Mouse (Mus musculus): ENCODE measurements around the gene Spata22. TPM values are rescaled to one million over a fixed set of nuclear protein-coding genes. Genes with fewer than 3 reads are reported as not detected.

The Spata22 gene
- not detected in 2 replicates for polyA plus RNA-seq (2014; fragmentation: Nextera tagmentation; extraction: Ambion mirVana)

DNA sequence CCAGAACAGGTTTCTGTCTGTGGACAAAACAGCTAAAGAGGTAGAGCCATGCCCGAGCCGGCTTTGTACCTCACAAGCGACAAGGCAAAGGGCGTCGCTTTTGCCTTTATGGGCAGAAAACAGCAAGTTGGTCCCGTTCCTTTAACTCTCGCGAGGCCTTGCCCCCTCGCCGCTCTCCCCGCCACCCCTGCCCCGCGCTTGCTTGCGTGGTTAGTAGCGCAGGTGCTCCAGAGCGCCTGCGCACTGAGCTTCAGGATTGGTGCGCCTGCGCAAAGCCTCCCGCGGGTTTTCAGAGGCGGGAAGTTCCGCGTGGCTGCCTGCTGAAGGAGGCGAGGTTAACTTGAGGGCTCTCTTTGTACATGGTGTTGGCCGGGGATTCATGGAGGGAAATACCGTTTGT, at the start of gene Spata22, which contains the start of the genes Aspa and Gm49340:
Gene Spata22, plus strand, starts transcription at position 300 of the 400 bp plus-strand sequence.
Gene Aspa, minus strand, starts transcription at position 155 of the 400 bp plus-strand sequence.
Gene Gm49340, plus strand, starts transcription at position 300 of the 400 bp plus-strand sequence.
- ATAC-seq (ENCODE audit: low FRiP score) (no peak), DNase-seq (ENCODE audit: low spot score) (no peak)
- Histone ChIP-seq H3K4me3 (ENCODE audit: low read depth, low read length) (no peak within 1 kb of the TSS), H3K27ac (ENCODE audit: low read depth, low read length) (no peak within 1 kb of the TSS), H3K9me3 (ENCODE audit: control insufficient read depth, low read length) (no peaks in the 10 kb centered on the region), H3K9ac (ENCODE audit: low read depth, low read length) (no peak within 1 kb of the TSS), H3K36me3 (ENCODE audit: control insufficient read depth, insufficient read depth, low read length) (no peaks in the 10 kb centered on the region), H3K4me2 (replicated peaks; ENCODE audit: low read depth, low read length) (no peak within 1 kb of the TSS), H3K27me3 (ENCODE audit: control insufficient read depth, insufficient read depth, low read length) (no peaks in the 10 kb centered on the region), H3K4me1 (replicated peaks; ENCODE audit: control insufficient read depth, insufficient read depth, low read length) (no peaks in the 10 kb centered on the region)
- WGBS, result 80% methylated on average over 27 of the region's 27 CpGs

- ATAC-seq (ENCODE audit: low FRiP score) (no peak), DNase-seq (ENCODE audit: low spot score) (no peak)
- 58% methylated on average over 5 of the region's 5 CpGs for WGBS
- Histone ChIP-seq H3K4me1 (replicated peaks; ENCODE audit: control insufficient read depth, insufficient read depth, low read length) (no peaks in the 10 kb centered on the region; the same call in 1 of the 2 replicates), H3K27ac (ENCODE audit: low read depth, low read length) (no peak overlapping the region), H3K4me2 (replicated peaks; ENCODE audit: low read depth, low read length) (no peak overlapping the region), H3K4me3 (ENCODE audit: low read depth, low read length) (no peak overlapping the region), H3K9ac (ENCODE audit: low read depth, low read length) (no peak overlapping the region), H3K27me3 (ENCODE audit: control insufficient read depth, insufficient read depth, low read length) (no peaks in the 10 kb centered on the region), H3K36me3 (ENCODE audit: control insufficient read depth, insufficient read depth, low read length) (no peaks in the 10 kb centered on the region), H3K9me3 (ENCODE audit: control insufficient read depth, low read length) (no peaks in the 10 kb centered on the region)
These were observed 48.8 kb upstream of the Spata22 start for GRCm38 (mm10) chr11:73280710-73281109.

- Histone ChIP-seq H3K4me3 (ENCODE audit: low read depth, low read length) (peak overlapping the region; percentile 26; the same call in 1 of the 2 replicates), H3K36me3 (ENCODE audit: control insufficient read depth, insufficient read depth, low read length) (no peaks in the 10 kb centered on the region), H3K27me3 (ENCODE audit: control insufficient read depth, insufficient read depth, low read length) (no peaks in the 10 kb centered on the region), H3K4me1 (replicated peaks; ENCODE audit: control insufficient read depth, insufficient read depth, low read length) (no peaks in the 10 kb centered on the region; the same call in 1 of the 2 replicates), H3K9ac (ENCODE audit: low read depth, low read length) (peak overlapping the region; percentile 8; the same call in 1 of the 2 replicates), H3K27ac (ENCODE audit: low read depth, low read length) (no peak overlapping the region), H3K4me2 (replicated peaks; ENCODE audit: low read depth, low read length) (peak overlapping the region; percentile 37), H3K9me3 (ENCODE audit: control insufficient read depth, low read length) (no peaks in the 10 kb centered on the region)
- DNase-seq (ENCODE audit: low spot score) (peak; percentile 59), ATAC-seq (ENCODE audit: low FRiP score) (peak; percentile 72)
- 4% methylated on average over 16 of the region's 16 CpGs for WGBS
These were observed 48.0 kb upstream of the Spata22 start for GRCm38 (mm10) chr11:73281528-73282027.

DNA sequence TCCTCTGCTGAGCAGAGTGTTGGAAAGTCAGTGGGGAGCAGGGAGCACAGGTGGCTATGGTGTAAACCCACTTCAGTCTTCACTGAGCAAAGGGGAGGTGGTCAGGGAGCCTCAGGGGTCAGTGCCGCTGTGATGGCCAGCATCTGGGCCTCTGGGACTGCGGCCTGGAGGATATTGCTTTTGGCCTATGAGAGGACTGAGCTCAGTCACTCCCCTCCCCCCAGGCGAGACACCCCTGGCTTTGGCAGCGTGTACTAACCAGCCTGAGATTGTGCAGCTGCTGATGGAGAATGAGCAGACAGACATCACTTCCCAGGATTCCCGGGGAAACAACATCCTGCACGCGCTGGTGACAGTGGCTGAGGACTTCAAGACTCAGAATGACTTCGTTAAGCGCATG, 46.2 kb upstream of the Spata22 start:
- ATAC-seq (ENCODE audit: low FRiP score), result no peak
- Histone ChIP-seq H3K9me3 (ENCODE audit: control insufficient read depth, low read length) (no peaks in the 10 kb centered on the region), H3K27ac (ENCODE audit: low read depth, low read length) (no peak overlapping the region)

GRCm38 (mm10) chr11:73283926-73284325, 45.6 kb upstream of the Spata22 start:
- no peaks in the 10 kb centered on the region for H3K27me3 ChIP-seq (ENCODE audit: control insufficient read depth, insufficient read depth, low read length)
- H3K9me3 ChIP-seq (ENCODE audit: control insufficient read depth, low read length), result no peaks in the 10 kb centered on the region
- no peak overlapping the region for H3K9ac ChIP-seq (ENCODE audit: low read depth, low read length)
- no peak overlapping the region for H3K4me3 ChIP-seq (ENCODE audit: low read depth, low read length)
- no peaks in the 10 kb centered on the region for H3K36me3 ChIP-seq (ENCODE audit: control insufficient read depth, insufficient read depth, low read length)
- H3K27ac ChIP-seq (ENCODE audit: low read depth, low read length), result no peak overlapping the region
- ATAC-seq (ENCODE audit: low FRiP score) (no peak), DNase-seq (ENCODE audit: low spot score) (no peak)
- no peak overlapping the region for H3K4me2 ChIP-seq (replicated peaks; ENCODE audit: low read depth, low read length)
- 44% methylated on average over 1 of the region's 1 CpGs for WGBS
- H3K4me1 ChIP-seq (replicated peaks; ENCODE audit: control insufficient read depth, insufficient read depth, low read length), result no peaks in the 10 kb centered on the region; the same call in 1 of the 2 replicates

More for the DNA sequence above, 46.2 kb upstream of the Spata22 start:
- no peaks in the 10 kb centered on the region for H3K36me3 ChIP-seq (ENCODE audit: control insufficient read depth, insufficient read depth, low read length)
- WGBS, result 87% methylated on average over 9 of the region's 9 CpGs
- H3K4me2 ChIP-seq (replicated peaks; ENCODE audit: low read depth, low read length), result no peak overlapping the region
- no peaks in the 10 kb centered on the region for H3K27me3 ChIP-seq (ENCODE audit: control insufficient read depth, insufficient read depth, low read length)
- no peak overlapping the region for H3K4me3 ChIP-seq (ENCODE audit: low read depth, low read length)
- no peak overlapping the region for H3K9ac ChIP-seq (ENCODE audit: low read depth, low read length)
- H3K4me1 ChIP-seq (replicated peaks; ENCODE audit: control insufficient read depth, insufficient read depth, low read length), result no peaks in the 10 kb centered on the region; the same call in 1 of the 2 replicates
- DNase-seq (ENCODE audit: low spot score), result no peak

- no peak for DNase-seq (ENCODE audit: low spot score)
- Histone ChIP-seq H3K27ac (ENCODE audit: low read depth, low read length) (no peak overlapping the region), H3K27me3 (ENCODE audit: control insufficient read depth, insufficient read depth, low read length) (no peaks in the 10 kb centered on the region), H3K9ac (ENCODE audit: low read depth, low read length) (no peak overlapping the region), H3K4me1 (replicated peaks; ENCODE audit: control insufficient read depth, insufficient read depth, low read length) (no peaks in the 10 kb centered on the region; the same call in 1 of the 2 replicates), H3K4me2 (replicated peaks; ENCODE audit: low read depth, low read length) (no peak overlapping the region), H3K4me3 (ENCODE audit: low read depth, low read length) (no peak overlapping the region), H3K36me3 (ENCODE audit: control insufficient read depth, insufficient read depth, low read length) (no peaks in the 10 kb centered on the region), H3K9me3 (ENCODE audit: control insufficient read depth, low read length) (no peaks in the 10 kb centered on the region)
- no peak for ATAC-seq (ENCODE audit: low FRiP score)
These were observed 45.2 kb upstream of the Spata22 start for GRCm38 (mm10) chr11:73284351-73284750.

DNA sequence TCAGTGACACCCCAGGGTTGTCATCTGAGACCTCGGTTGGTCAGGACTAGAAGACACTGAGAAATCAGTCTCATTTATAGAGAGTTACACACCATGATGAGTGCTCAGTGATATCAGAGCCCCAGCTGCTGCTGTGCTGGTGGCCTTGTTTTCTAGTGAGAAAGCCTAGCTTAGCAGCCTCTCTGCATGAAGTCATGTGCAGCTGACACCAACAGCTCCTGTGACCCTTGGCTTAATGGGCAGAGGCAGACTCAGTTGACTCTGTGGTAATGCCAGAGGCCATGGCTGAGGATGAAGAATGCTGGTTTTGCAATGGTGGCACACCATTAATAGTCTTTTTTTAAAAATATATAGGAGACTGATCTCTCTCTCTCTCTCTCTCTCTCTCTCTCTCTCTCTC, 39.9 kb upstream of the Spata22 start:
- WGBS, result 86% methylated on average over 1 of the region's 1 CpGs

DNA sequence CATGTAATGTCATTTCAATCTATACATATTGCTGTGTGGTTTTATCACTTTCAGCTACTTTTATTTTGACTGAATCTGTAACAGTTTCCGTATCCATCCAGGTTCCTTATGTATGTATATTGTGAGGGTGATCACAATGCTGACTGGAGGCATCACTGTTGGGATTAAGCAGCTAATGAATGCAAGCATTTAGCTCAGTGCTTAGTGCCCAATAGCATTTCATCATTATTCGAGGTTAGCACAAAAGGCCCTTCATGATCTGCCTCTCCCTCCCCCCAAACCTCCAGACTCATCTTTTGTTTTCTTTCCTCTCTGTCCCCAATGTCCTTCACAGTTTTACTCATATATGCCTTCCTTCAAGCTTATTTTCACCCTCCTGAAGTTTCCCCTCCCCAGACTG, 26.4 kb upstream of the Spata22 start:
- H3K4me3 ChIP-seq (ENCODE audit: low read depth, low read length), result no peak overlapping the region
- H3K9me3 ChIP-seq (ENCODE audit: control insufficient read depth, low read length), result no peaks in the 10 kb centered on the region
- H3K4me2 ChIP-seq (replicated peaks; ENCODE audit: low read depth, low read length), result no peak overlapping the region
- H3K9ac ChIP-seq (ENCODE audit: low read depth, low read length), result no peak overlapping the region
- H3K4me1 ChIP-seq (replicated peaks; ENCODE audit: control insufficient read depth, insufficient read depth, low read length), result no peaks in the 10 kb centered on the region
- H3K27me3 ChIP-seq (ENCODE audit: control insufficient read depth, insufficient read depth, low read length), result no peaks in the 10 kb centered on the region
- 48% methylated on average over 2 of the region's 2 CpGs for WGBS
- no peak for ATAC-seq (ENCODE audit: low FRiP score)
- H3K36me3 ChIP-seq (ENCODE audit: control insufficient read depth, insufficient read depth, low read length), result no peaks in the 10 kb centered on the region
- DNase-seq (ENCODE audit: low spot score), result no peak
- H3K27ac ChIP-seq (ENCODE audit: low read depth, low read length), result no peak overlapping the region

More for the DNA sequence above, 39.9 kb upstream of the Spata22 start:
- H3K4me3 ChIP-seq (ENCODE audit: low read depth, low read length), result no peak overlapping the region
- H3K27ac ChIP-seq (ENCODE audit: low read depth, low read length), result no peak overlapping the region
- H3K27me3 ChIP-seq (ENCODE audit: control insufficient read depth, insufficient read depth, low read length), result no peaks in the 10 kb centered on the region
- H3K4me1 ChIP-seq (replicated peaks; ENCODE audit: control insufficient read depth, insufficient read depth, low read length), result no peaks in the 10 kb centered on the region
- no peak overlapping the region for H3K4me2 ChIP-seq (replicated peaks; ENCODE audit: low read depth, low read length)
- ATAC-seq (ENCODE audit: low FRiP score) (no peak), DNase-seq (ENCODE audit: low spot score) (no peak)
- H3K9me3 ChIP-seq (ENCODE audit: control insufficient read depth, low read length), result no peaks in the 10 kb centered on the region
- no peaks in the 10 kb centered on the region for H3K36me3 ChIP-seq (ENCODE audit: control insufficient read depth, insufficient read depth, low read length)
- no peak overlapping the region for H3K9ac ChIP-seq (ENCODE audit: low read depth, low read length)

DNA sequence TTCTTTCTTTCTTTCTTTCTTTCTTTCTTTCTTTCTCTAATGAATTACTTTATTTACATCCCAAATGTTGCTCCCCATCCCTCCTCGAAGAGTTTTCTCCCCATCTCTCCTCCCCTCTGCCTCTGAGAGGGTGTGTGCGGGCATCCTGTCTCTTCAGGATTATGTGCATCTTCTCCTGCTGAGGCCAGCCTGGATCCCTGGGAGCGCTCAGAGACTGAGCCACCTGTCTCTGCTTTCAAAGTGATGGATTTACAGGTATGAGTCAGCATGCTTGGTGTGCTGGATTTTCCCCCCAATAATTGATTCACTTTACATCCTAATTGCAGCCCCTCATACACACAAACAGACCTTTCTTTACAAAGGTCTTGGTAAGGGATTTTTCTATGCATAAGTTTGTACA, 13.6 kb upstream of the Spata22 start:
- WGBS, result 32% methylated on average over 3 of the region's 3 CpGs
- DNase-seq (ENCODE audit: low spot score) (no peak), ATAC-seq (ENCODE audit: low FRiP score) (no peak)
- no peak overlapping the region for H3K4me2 ChIP-seq (replicated peaks; ENCODE audit: low read depth, low read length)
- H3K9ac ChIP-seq (ENCODE audit: low read depth, low read length), result no peak overlapping the region
- H3K27ac ChIP-seq (ENCODE audit: low read depth, low read length), result no peak overlapping the region
- H3K27me3 ChIP-seq (ENCODE audit: control insufficient read depth, insufficient read depth, low read length), result no peaks in the 10 kb centered on the region
- no peak overlapping the region for H3K4me3 ChIP-seq (ENCODE audit: low read depth, low read length)
- no peaks in the 10 kb centered on the region for H3K4me1 ChIP-seq (replicated peaks; ENCODE audit: control insufficient read depth, insufficient read depth, low read length)
- no peaks in the 10 kb centered on the region for H3K9me3 ChIP-seq (ENCODE audit: control insufficient read depth, low read length)
- no peaks in the 10 kb centered on the region for H3K36me3 ChIP-seq (ENCODE audit: control insufficient read depth, insufficient read depth, low read length)

Measured in hindbrain, embryonic 11.5 days (tissue).